Mouse (Mus musculus) thymus, postnatal 25 days (tissue): Measurements from ENCODE around the gene Rhox13.

Experiments
- DNase-seq: peaks from one replicate; pipeline ENCODE4 v3.0.0; 2022

The Rhox13 gene

GRCm38 (mm10) chrX:38120982-38121381, at the start of gene Rhox13:
Rhox13 (plus strand) TSS chrX:38121219.
- DNase-seq: no peak

GRCm38 (mm10) chrX:38084226-38084625, 36.8 kb upstream of the Rhox13 start:
- peak; percentile 24 for DNase-seq

GRCm38 (mm10) chrX:38085041-38085440, 36.0 kb upstream of the Rhox13 start, which contains the start of gene Rhox11:
Rhox11 (minus strand) TSS chrX:38085141.
- DNase-seq: no peak

- DNase-seq: no peak
These were observed 10.2 kb upstream of the Rhox13 start, which contains the start of gene Rhox12 for GRCm38 (mm10) chrX:38110807-38111206. Rhox12 (minus strand) TSS chrX:38110907.

GRCm38 (mm10) chrX:38121478-38121877, 459 bp downstream of the Rhox13 start:
- no peak for DNase-seq

GRCm38 (mm10) chrX:38159097-38159496, 38.1 kb downstream of the Rhox13 start:
- DNase-seq: no peak

- DNase-seq: no peak
These were observed 44.3 kb downstream of the Rhox13 start for GRCm38 (mm10) chrX:38165315-38165714.

- no peak for DNase-seq
These were observed 45.0 kb downstream of the Rhox13 start for GRCm38 (mm10) chrX:38166064-38166463.

GRCm38 (mm10) chrX:38166592-38166991, 45.6 kb downstream of the Rhox13 start:
- DNase-seq: no peak
